Mouse (Mus musculus) E14TG2a.4 (cell line): ENCODE results near the gene Pdzd2.

Experiments
- CTCF ChIP-seq: conservative IDR thresholded peaks from 2 replicates; pipeline ENCODE4 v1.5.1; 2014; ENCODE audit warnings: low read length
- NANOG ChIP-seq: IDR thresholded peaks from 2 replicates; pipeline ENCODE4 v1.6.1; 2014; ENCODE audit warnings: borderline replicate concordance, low read length, mixed read lengths

DNA sequence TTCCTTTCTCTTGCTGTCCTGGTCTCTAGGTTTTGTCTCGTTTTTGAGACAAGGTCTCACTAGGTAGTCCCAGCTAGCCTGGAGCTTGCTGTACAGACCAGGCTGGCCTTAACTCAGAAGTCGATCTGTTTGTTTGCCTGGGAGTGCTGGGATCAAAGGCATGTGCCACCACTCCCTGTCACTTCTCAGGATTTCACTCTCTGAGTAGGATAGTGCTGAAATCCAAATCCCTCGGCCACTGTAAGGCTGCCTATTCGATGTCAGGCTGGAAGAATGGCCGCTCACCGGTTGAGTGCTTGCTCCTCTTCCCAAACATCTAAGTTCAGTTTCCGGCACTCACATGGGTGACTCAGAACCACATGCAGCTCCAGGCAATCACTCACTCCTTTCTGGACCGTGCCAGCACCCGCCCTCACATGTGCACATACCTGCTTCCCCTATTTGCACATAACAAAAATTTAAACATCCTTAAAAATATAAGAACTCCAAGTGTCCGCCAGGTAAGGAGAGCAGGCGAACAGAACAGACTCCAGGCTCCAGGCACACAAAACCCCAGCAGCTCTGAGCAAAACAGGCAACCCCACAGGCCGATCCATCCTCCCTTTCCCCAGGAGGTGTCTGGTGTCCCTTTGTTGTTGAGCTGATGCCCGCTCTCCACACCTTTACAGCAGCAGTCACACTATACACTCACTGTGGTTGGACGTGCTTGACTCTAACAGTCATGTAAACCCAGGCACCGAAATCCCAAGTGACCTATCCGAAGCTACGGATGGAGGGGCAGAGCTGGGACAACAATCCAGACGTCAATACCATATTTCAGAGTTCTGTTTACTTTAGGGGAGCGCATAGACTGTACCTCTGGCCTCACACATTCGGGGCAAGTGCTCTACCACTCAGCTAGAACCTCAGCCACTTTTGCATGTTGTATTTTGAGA is 124.5 kb downstream of the Pdzd2 start:
- TF ChIP-seq CTCF (no peak), NANOG (no peak)
